Mouse (Mus musculus): Measurements from ENCODE around the gene 1110008P14Rik. TPM values are rescaled to one million over a fixed set of nuclear protein-coding genes. Genes with fewer than 3 reads are reported as not detected.

The 1110008P14Rik gene
- polyA plus RNA-seq (2015; fragmentation: Nextera tagmentation; extraction: Ambion mirVana): 35.3 and 39.2 TPM in 2 replicates

DNA sequence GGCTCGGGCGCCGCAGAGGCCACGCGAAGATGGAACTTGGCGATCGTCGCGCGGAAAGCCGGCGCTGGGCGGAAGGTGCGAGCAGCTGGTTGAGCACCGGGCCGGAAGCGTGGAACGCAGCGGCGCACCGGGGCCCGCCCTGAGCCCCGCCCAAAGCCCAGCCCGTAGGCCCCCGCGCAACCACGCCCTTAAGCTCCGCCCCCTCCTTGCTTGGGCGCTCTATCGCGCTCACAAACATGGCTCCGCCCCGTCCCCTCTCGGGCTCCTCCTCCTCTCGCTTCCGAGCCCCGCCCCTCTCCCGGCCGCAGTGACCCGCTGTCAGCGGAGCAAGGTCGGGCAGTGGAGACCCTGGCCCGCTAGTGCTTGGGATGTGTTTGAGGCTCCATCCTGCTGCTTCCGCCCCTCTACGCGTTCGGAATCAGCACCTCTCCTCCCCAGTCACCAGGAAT lies at the start of gene 1110008P14Rik:
1110008P14Rik (minus strand) TSS at position 164 of the 449 bp plus-strand sequence.
- H3K4me3 ChIP-seq (replicated peaks): peak within 1 kb of the TSS; percentile 76
- peak within 1 kb of the TSS; percentile 77 for H3K27ac ChIP-seq
- H3K4me1 ChIP-seq (replicated peaks): peaks cover 30% of the 10 kb centered on the region
- peaks cover 20% of the 10 kb centered on the region for H3K27me3 ChIP-seq
- no peaks in the 10 kb centered on the region for H3K9me3 ChIP-seq (replicated peaks)
- ATAC-seq (ENCODE audit: low read depth): peak; percentile 94
- peak within 1 kb of the TSS; percentile 86 for H3K9ac ChIP-seq
- WGBS (ENCODE audit: insufficient replicate concordance): 0% methylated on average over 44 of the region's 47 CpGs
- H3K4me2 ChIP-seq: peak within 1 kb of the TSS; percentile 99
- DNase-seq: peak; percentile 95
- peaks cover 32% of the 10 kb centered on the region for H3K36me3 ChIP-seq

GRCm38 (mm10) chr2:32430701-32431676 lies 49.3 kb upstream of the 1110008P14Rik start:
- no peaks in the 10 kb centered on the region for H3K36me3 ChIP-seq
- 55% methylated on average over 18 of the region's 18 CpGs for WGBS (ENCODE audit: insufficient replicate concordance)
- peak overlapping the region; percentile 12; the same call in 1 of the 2 replicates for H3K4me3 ChIP-seq (replicated peaks)
- DNase-seq: no peak
- H3K27ac ChIP-seq: no peak overlapping the region; the same call in 1 of the 2 replicates
- peaks cover 47% of the 10 kb centered on the region for H3K4me1 ChIP-seq (replicated peaks)
- no peak for ATAC-seq (ENCODE audit: low read depth)
- no peaks in the 10 kb centered on the region for H3K9me3 ChIP-seq (replicated peaks)
- peak overlapping the region; percentile 6; the same call in 1 of the 2 replicates for H3K9ac ChIP-seq
- H3K27me3 ChIP-seq: no peaks in the 10 kb centered on the region
- H3K4me2 ChIP-seq: peak overlapping the region; percentile 41

DNA sequence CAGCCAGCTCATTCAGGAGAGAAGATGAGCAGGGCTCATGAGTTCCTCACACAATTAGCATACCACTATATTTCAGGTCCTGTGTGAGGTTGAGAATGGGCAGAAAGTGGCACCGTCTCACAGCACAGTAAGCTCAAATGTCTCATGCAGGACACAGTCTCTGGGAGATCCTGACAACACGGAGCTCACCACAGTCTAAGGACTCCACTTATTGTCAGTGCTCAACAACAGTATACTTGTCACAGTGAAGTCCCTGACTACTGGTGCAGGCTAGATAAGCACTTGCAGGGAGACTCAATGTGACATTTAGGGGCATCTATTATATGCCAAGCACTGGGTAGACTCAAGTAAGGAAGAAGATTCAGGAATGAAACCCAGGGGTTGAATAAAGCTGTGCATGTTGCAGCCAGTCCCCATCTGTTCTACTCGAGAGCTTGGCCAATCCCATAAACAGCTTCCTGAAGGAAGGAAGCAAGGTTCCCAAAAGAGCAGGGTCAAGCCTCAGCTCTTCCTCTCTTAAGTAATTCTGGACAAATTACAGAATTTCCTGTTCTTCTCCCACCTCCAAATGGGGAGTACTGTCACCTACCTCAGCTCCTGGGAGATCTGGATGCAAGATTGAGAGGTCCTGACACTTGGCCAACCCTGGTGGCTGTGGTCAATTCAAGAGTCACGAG lies 47.6 kb upstream of the 1110008P14Rik start:
- WGBS (ENCODE audit: insufficient replicate concordance): 41% methylated on average over 4 of the region's 4 CpGs
- no peaks in the 10 kb centered on the region for H3K27me3 ChIP-seq
- peaks cover 59% of the 10 kb centered on the region for H3K4me1 ChIP-seq (replicated peaks)
- DNase-seq (no peak), ATAC-seq (ENCODE audit: low read depth) (peak; percentile 19; the same call in 1 of the 2 replicates)
- H3K4me2 ChIP-seq: no peak overlapping the region
- H3K9ac ChIP-seq: no peak overlapping the region
- H3K9me3 ChIP-seq (replicated peaks): no peaks in the 10 kb centered on the region
- H3K27ac ChIP-seq: no peak overlapping the region
- no peak overlapping the region for H3K4me3 ChIP-seq (replicated peaks)
- no peaks in the 10 kb centered on the region for H3K36me3 ChIP-seq

DNA sequence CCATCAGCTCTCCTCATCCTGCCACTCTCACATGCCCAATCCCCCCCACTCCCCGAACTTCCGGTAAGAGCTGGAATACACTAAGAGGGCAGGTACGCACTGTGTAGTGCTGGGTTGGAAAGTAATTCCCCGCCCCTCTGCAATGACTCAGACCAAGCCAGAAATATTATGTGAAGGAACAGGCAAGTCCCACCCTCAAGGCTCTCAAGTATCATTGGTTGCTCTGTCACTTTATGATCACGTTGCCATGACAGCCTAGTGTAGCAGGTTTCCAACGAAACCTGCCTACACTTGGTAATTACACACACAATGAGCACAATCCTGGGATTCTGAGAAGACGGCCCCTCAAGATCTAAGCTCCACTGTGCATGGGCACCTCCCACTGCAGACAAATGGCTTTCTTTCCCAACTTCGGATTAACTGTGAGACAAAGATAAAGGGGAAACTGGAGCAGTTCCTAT lies 46.6 kb upstream of the 1110008P14Rik start:
- WGBS (ENCODE audit: insufficient replicate concordance): 58% methylated on average over 8 of the region's 8 CpGs
- H3K9me3 ChIP-seq (replicated peaks): no peaks in the 10 kb centered on the region
- H3K4me3 ChIP-seq (replicated peaks): no peak overlapping the region
- H3K9ac ChIP-seq: no peak overlapping the region
- H3K36me3 ChIP-seq: no peaks in the 10 kb centered on the region
- DNase-seq (no peak), ATAC-seq (ENCODE audit: low read depth) (peak; percentile 21; the same call in 1 of the 2 replicates)
- 0 out of 2 replicates have a peak overlapping the region, but pooled peaks have one; percentile 2 for H3K4me2 ChIP-seq
- H3K27me3 ChIP-seq: no peaks in the 10 kb centered on the region
- 0 out of 2 replicates have a peak overlapping the region, but pooled peaks have one; percentile 16 for H3K27ac ChIP-seq
- H3K4me1 ChIP-seq (replicated peaks): peaks cover 69% of the 10 kb centered on the region

DNA sequence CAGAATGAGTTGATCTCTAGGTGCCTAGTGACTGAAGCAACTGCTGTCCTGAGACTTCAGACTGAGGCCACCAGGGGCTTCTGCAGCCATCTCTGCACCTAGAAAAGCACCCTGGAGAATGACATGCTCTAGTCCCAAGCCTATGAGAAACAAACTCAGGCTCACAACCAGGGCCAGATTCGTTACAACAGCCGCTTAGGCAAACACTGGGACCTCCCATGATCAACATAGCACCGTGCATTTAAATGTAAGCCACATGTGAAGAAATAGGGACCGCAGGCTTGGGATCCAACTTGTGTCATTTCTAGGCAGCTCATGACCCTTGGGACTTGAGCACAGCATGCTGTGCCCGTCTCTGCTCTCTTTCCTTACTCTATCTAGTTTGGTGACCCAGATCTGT lies 46.0 kb upstream of the 1110008P14Rik start:
- Histone ChIP-seq H3K36me3 (no peaks in the 10 kb centered on the region), H3K4me2 (no peak overlapping the region), H3K27ac (no peak overlapping the region), H3K4me1 (replicated peaks) (peaks cover 75% of the 10 kb centered on the region), H3K4me3 (replicated peaks) (no peak overlapping the region), H3K9ac (no peak overlapping the region), H3K9me3 (replicated peaks) (no peaks in the 10 kb centered on the region), H3K27me3 (no peaks in the 10 kb centered on the region)
- 74% methylated on average over 5 of the region's 5 CpGs for WGBS (ENCODE audit: insufficient replicate concordance)
- ATAC-seq (ENCODE audit: low read depth): no peak
- DNase-seq: no peak

GRCm38 (mm10) chr2:32426141-32426540 lies 44.4 kb upstream of the 1110008P14Rik start:
- H3K9ac ChIP-seq: no peak overlapping the region
- no peak for ATAC-seq (ENCODE audit: low read depth)
- H3K27ac ChIP-seq: peak overlapping the region; percentile 9; the same call in 1 of the 2 replicates
- H3K36me3 ChIP-seq: peaks cover 1% of the 10 kb centered on the region; the same call in 1 of the 2 replicates
- no peak overlapping the region for H3K4me3 ChIP-seq (replicated peaks)
- H3K27me3 ChIP-seq: no peaks in the 10 kb centered on the region
- 78% methylated on average over 1 of the region's 1 CpGs for WGBS (ENCODE audit: insufficient replicate concordance)
- no peaks in the 10 kb centered on the region for H3K9me3 ChIP-seq (replicated peaks)
- no peak for DNase-seq
- peaks cover 86% of the 10 kb centered on the region for H3K4me1 ChIP-seq (replicated peaks)
- H3K4me2 ChIP-seq: no peak overlapping the region

GRCm38 (mm10) chr2:32425568-32425967 lies 43.8 kb upstream of the 1110008P14Rik start:
- Histone ChIP-seq H3K4me1 (replicated peaks) (peaks cover 84% of the 10 kb centered on the region), H3K9me3 (replicated peaks) (no peaks in the 10 kb centered on the region), H3K4me2 (no peak overlapping the region), H3K9ac (no peak overlapping the region), H3K4me3 (replicated peaks) (no peak overlapping the region), H3K27me3 (no peaks in the 10 kb centered on the region), H3K27ac (no peak overlapping the region), H3K36me3 (peaks cover 7% of the 10 kb centered on the region)
- ATAC-seq (ENCODE audit: low read depth) (no peak), DNase-seq (no peak)
- WGBS (ENCODE audit: insufficient replicate concordance): 83% methylated on average over 5 of the region's 5 CpGs

GRCm38 (mm10) chr2:32424796-32425195 lies 43.1 kb upstream of the 1110008P14Rik start:
- H3K4me2 ChIP-seq: peak overlapping the region; percentile 66; the same call in 1 of the 2 replicates
- WGBS (ENCODE audit: insufficient replicate concordance): 47% methylated on average over 3 of the region's 3 CpGs

GRCm38 (mm10) chr2:32423481-32424331 lies 42.0 kb upstream of the 1110008P14Rik start:
- Histone ChIP-seq H3K9ac (peak overlapping the region; percentile 63), H3K4me1 (replicated peaks) (peaks cover 68% of the 10 kb centered on the region), H3K27me3 (no peaks in the 10 kb centered on the region), H3K27ac (peak overlapping the region; percentile 52), H3K4me2 (peak overlapping the region; percentile 66), H3K9me3 (replicated peaks) (no peaks in the 10 kb centered on the region), H3K4me3 (replicated peaks) (peak overlapping the region; percentile 45), H3K36me3 (peaks cover 25% of the 10 kb centered on the region)
- ATAC-seq (ENCODE audit: low read depth): peak; percentile 81
- peak; percentile 47 for DNase-seq
- 11% methylated on average over 14 of the region's 14 CpGs for WGBS (ENCODE audit: insufficient replicate concordance)

More at GRCm38 (mm10) chr2:32424796-32425195, 43.1 kb upstream of the 1110008P14Rik start:
- Histone ChIP-seq H3K4me3 (replicated peaks) (no peak overlapping the region), H3K4me1 (replicated peaks) (peaks cover 79% of the 10 kb centered on the region), H3K9ac (no peak overlapping the region), H3K36me3 (peaks cover 15% of the 10 kb centered on the region), H3K9me3 (replicated peaks) (no peaks in the 10 kb centered on the region), H3K27me3 (no peaks in the 10 kb centered on the region), H3K27ac (peak overlapping the region; percentile 77)
- ATAC-seq (ENCODE audit: low read depth) (no peak), DNase-seq (no peak)

DNA sequence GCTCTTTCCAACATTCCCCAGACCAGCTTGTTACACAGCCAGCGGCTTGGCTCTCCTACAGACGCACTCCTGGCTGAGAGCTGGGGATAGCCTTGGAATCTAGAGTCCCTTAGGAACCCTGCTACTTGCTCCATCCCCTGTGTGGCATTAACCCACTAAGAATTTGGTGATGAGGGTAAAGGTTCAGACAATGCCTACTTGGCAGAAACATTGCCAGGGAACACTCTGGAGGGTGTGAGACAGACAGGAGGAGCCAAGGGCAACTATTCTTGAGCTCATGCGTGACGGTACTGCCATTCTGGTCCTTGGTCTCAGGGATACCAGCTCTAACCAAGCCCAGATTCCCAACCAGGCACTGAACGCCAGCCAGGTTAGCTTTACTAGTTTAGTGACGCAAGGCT lies 40.1 kb upstream of the 1110008P14Rik start:
- ATAC-seq (ENCODE audit: low read depth): no peak
- H3K4me1 ChIP-seq (replicated peaks): peaks cover 50% of the 10 kb centered on the region

More for the DNA sequence above, 40.1 kb upstream of the 1110008P14Rik start:
- Histone ChIP-seq H3K4me3 (replicated peaks) (no peak overlapping the region), H3K9me3 (replicated peaks) (no peaks in the 10 kb centered on the region), H3K4me2 (no peak overlapping the region), H3K27me3 (no peaks in the 10 kb centered on the region), H3K36me3 (peaks cover 44% of the 10 kb centered on the region), H3K9ac (no peak overlapping the region), H3K27ac (no peak overlapping the region)
- WGBS (ENCODE audit: insufficient replicate concordance): 84% methylated on average over 6 of the region's 6 CpGs
- DNase-seq: no peak
